Mouse (Mus musculus) 3T3-L1 (cell line): Measurements from ENCODE around the gene Iqsec1.

Experiments
- DNase-seq: peaks from one replicate; pipeline ENCODE4 v3.0.0-alpha.2; 2015; ENCODE audit warnings: low read depth, low spot score

Gene Iqsec1

GRCm38 (mm10) chr6:90988648-90989317 lies at the start of gene Iqsec1:
Iqsec1 (minus strand) TSS chr6:90988685.
- no peak for DNase-seq

GRCm38 (mm10) chr6:91028256-91028655 lies 39.8 kb upstream of the Iqsec1 start:
- DNase-seq = no peak

- peak; percentile 71 for DNase-seq
Measured at GRCm38 (mm10) chr6:91020810-91021209, 32.3 kb upstream of the Iqsec1 start.

GRCm38 (mm10) chr6:91016600-91017230 lies 28.2 kb upstream of the Iqsec1 start:
- peak; percentile 30 for DNase-seq

GRCm38 (mm10) chr6:91014198-91014958 lies 25.9 kb upstream of the Iqsec1 start:
- DNase-seq = peak; percentile 27

GRCm38 (mm10) chr6:91012458-91012857 lies 24.0 kb upstream of the Iqsec1 start:
- no peak for DNase-seq

GRCm38 (mm10) chr6:91011568-91011967 lies 23.1 kb upstream of the Iqsec1 start:
- no peak for DNase-seq

GRCm38 (mm10) chr6:91008284-91008830 lies 19.9 kb upstream of the Iqsec1 start:
- no peak for DNase-seq

GRCm38 (mm10) chr6:91007207-91007606 lies 18.7 kb upstream of the Iqsec1 start:
- DNase-seq = no peak

GRCm38 (mm10) chr6:91004157-91004556 lies 15.7 kb upstream of the Iqsec1 start:
- no peak for DNase-seq

- no peak for DNase-seq
Measured at GRCm38 (mm10) chr6:91003310-91003995, 15.0 kb upstream of the Iqsec1 start.

- no peak for DNase-seq
Measured at GRCm38 (mm10) chr6:91001566-91001965, 13.1 kb upstream of the Iqsec1 start.

GRCm38 (mm10) chr6:91000819-91001525 lies 12.5 kb upstream of the Iqsec1 start:
- DNase-seq = peak; percentile 20

GRCm38 (mm10) chr6:90999176-90999575 lies 10.7 kb upstream of the Iqsec1 start:
- no peak for DNase-seq

- DNase-seq = peak; percentile 82
Measured at GRCm38 (mm10) chr6:90997025-90997424, 8.5 kb upstream of the Iqsec1 start.

GRCm38 (mm10) chr6:90996181-90996580 lies 7.7 kb upstream of the Iqsec1 start:
- peak; percentile 27 for DNase-seq

GRCm38 (mm10) chr6:90988299-90988625 lies 223 bp downstream of the Iqsec1 start:
- DNase-seq = no peak

- DNase-seq = no peak
Measured at GRCm38 (mm10) chr6:90987561-90988298, 755 bp downstream of the Iqsec1 start.

GRCm38 (mm10) chr6:90984101-90984500 lies 4.4 kb downstream of the Iqsec1 start:
- DNase-seq = peak; percentile 44

GRCm38 (mm10) chr6:90974279-90974678 lies 14.2 kb downstream of the Iqsec1 start:
- no peak for DNase-seq
